Mouse (Mus musculus): Measurements from ENCODE around the gene AW822073. TPM values are rescaled to one million over a fixed set of nuclear protein-coding genes. Genes with fewer than 3 reads are reported as not detected.

The AW822073 gene
- polyA plus RNA-seq, 1 experiment from 2014 or later: not detected

DNA sequence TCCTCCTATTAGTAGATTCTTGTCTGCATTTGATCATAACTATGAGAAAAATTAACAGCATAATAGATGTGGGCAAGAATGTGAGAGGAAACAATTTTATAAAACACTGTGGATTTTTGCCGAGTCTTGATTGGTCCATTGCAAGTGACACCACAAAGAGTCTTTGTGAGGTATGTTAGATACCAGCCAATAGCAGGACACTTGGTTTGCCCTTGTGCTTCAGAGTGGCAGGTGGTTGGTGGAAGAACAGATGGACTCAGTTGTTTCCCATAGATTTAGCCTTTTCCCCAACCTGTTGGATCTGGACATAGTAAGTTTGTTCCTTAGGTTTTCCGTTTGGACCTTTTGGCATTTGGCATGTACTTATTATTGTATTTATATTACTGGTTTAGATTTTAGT, 13.5 kb downstream of the AW822073 start:
- no peak for ATAC-seq (replicated peaks; ENCODE audit: low FRiP score)
- 90% methylated on average over 2 of the region's 2 CpGs for WGBS
- no peaks in the 10 kb centered on the region for H3K4me1 ChIP-seq (replicated peaks; ENCODE audit: control insufficient read depth, insufficient read depth, low read length)

GRCm38 (mm10) chr10:58210514-58210913, 14.2 kb downstream of the AW822073 start:
- no peak for DNase-seq (ENCODE audit: low spot score)

More for the DNA sequence above, 13.5 kb downstream of the AW822073 start:
- Histone ChIP-seq H3K27me3 (ENCODE audit: control insufficient read depth, insufficient read depth, low read length) (no peaks in the 10 kb centered on the region), H3K9ac (ENCODE audit: low read length) (no peak overlapping the region), H3K4me3 (ENCODE audit: low read depth, low read length) (no peak overlapping the region), H3K9me3 (ENCODE audit: control insufficient read depth, low read length) (no peaks in the 10 kb centered on the region; the same call in 1 of the 2 replicates), H3K4me2 (ENCODE audit: low read depth, low read length, severe bottlenecking) (no peak overlapping the region), H3K36me3 (ENCODE audit: control insufficient read depth, insufficient read depth, low read length) (no peaks in the 10 kb centered on the region), H3K27ac (ENCODE audit: low read depth, low read length) (no peak overlapping the region)
- DNase-seq (ENCODE audit: low spot score): no peak

GRCm38 (mm10) chr10:58209710-58210467, 14.8 kb downstream of the AW822073 start:
- Histone ChIP-seq H3K9ac (ENCODE audit: low read length) (no peak overlapping the region), H3K4me3 (ENCODE audit: low read depth, low read length) (no peak overlapping the region), H3K36me3 (ENCODE audit: control insufficient read depth, insufficient read depth, low read length) (no peaks in the 10 kb centered on the region), H3K27ac (ENCODE audit: low read depth, low read length) (no peak overlapping the region), H3K4me1 (replicated peaks; ENCODE audit: control insufficient read depth, insufficient read depth, low read length) (no peaks in the 10 kb centered on the region), H3K27me3 (ENCODE audit: control insufficient read depth, insufficient read depth, low read length) (no peaks in the 10 kb centered on the region), H3K9me3 (ENCODE audit: control insufficient read depth, low read length) (peaks cover 3% of the 10 kb centered on the region; the same call in 1 of the 2 replicates), H3K4me2 (ENCODE audit: low read depth, low read length, severe bottlenecking) (no peak overlapping the region)
- 72% methylated on average over 2 of the region's 2 CpGs for WGBS
- DNase-seq (ENCODE audit: low spot score) (no peak), ATAC-seq (replicated peaks; ENCODE audit: low FRiP score) (no peak)

More at GRCm38 (mm10) chr10:58210514-58210913, 14.2 kb downstream of the AW822073 start:
- no peak for ATAC-seq (replicated peaks; ENCODE audit: low FRiP score)
- H3K9me3 ChIP-seq (ENCODE audit: control insufficient read depth, low read length): peaks cover 3% of the 10 kb centered on the region; the same call in 1 of the 2 replicates
- H3K9ac ChIP-seq (ENCODE audit: low read length): no peak overlapping the region
- 67% methylated on average over 1 of the region's 1 CpGs for WGBS
- no peak overlapping the region for H3K4me2 ChIP-seq (ENCODE audit: low read depth, low read length, severe bottlenecking)
- no peaks in the 10 kb centered on the region for H3K27me3 ChIP-seq (ENCODE audit: control insufficient read depth, insufficient read depth, low read length)
- H3K36me3 ChIP-seq (ENCODE audit: control insufficient read depth, insufficient read depth, low read length): no peaks in the 10 kb centered on the region
- H3K4me3 ChIP-seq (ENCODE audit: low read depth, low read length): no peak overlapping the region
- H3K4me1 ChIP-seq (replicated peaks; ENCODE audit: control insufficient read depth, insufficient read depth, low read length): no peaks in the 10 kb centered on the region
- H3K27ac ChIP-seq (ENCODE audit: low read depth, low read length): no peak overlapping the region

DNA sequence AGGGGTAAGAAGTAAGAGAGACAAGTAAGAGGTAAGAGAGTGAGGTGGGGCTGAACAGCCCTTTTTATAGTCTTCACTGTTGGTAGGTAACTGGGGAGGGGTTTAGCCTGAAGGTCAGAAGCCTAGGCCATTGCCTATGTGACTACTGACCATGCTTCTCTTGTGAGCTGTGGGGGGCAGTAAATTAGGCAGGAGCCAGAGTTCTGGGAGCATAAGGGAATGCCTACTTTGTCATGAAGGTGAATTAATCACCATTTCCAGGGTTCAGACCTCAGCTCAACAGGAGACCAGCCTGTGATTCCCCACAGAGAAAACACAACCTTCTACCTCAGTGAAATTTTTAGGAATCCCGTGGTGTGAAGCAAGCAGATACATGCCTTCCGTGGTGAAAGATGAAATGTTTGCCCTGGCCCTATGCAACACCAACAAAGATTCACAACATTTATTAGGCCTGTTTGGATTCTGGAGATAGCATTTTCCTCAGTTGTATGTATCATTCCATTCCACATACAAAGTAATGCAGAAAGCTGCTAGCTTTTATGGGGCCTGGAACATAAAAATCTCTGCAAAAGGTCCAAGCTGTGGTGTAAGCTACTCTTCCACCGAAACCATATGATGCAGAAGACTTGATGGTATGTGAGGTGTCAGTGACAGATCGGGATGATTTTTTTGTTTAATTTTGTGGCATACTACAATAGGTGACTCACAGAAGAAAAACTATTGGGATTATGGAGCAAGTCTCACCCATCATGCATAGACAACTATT, 17.9 kb downstream of the AW822073 start:
- ATAC-seq (replicated peaks; ENCODE audit: low FRiP score) (no peak), DNase-seq (ENCODE audit: low spot score) (no peak)
- 87% methylated on average over 4 of the region's 4 CpGs for WGBS
- no peak overlapping the region for H3K4me2 ChIP-seq (ENCODE audit: low read depth, low read length, severe bottlenecking)
- H3K27me3 ChIP-seq (ENCODE audit: control insufficient read depth, insufficient read depth, low read length): no peaks in the 10 kb centered on the region
- H3K36me3 ChIP-seq (ENCODE audit: control insufficient read depth, insufficient read depth, low read length): no peaks in the 10 kb centered on the region
- no peak overlapping the region for H3K9ac ChIP-seq (ENCODE audit: low read length)
- H3K4me3 ChIP-seq (ENCODE audit: low read depth, low read length): no peak overlapping the region
- H3K4me1 ChIP-seq (replicated peaks; ENCODE audit: control insufficient read depth, insufficient read depth, low read length): no peaks in the 10 kb centered on the region
- no peak overlapping the region for H3K27ac ChIP-seq (ENCODE audit: low read depth, low read length)
- H3K9me3 ChIP-seq (ENCODE audit: control insufficient read depth, low read length): peaks cover 3% of the 10 kb centered on the region; the same call in 1 of the 2 replicates

DNA sequence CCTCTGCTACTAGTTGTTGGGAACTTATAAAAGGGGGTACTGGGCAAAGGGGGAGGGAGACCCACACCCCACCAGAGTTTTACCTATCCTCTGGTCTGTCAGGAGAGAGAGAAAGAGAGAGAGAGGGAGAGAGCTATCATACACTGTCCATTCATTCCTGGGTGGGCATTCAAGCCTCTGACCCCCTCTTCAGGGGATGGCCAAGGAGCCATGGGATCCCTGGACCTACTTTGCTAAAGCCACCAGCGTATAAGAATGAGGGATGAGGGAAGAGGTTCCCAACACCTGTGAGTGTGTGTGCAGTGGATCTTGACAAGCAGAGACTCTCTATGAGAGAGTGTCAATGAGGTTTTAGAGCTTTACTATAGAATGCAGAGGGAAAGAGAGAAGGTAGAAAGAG, 18.7 kb downstream of the AW822073 start:
- no peak overlapping the region for H3K4me2 ChIP-seq (ENCODE audit: low read depth, low read length, severe bottlenecking)
- H3K27ac ChIP-seq (ENCODE audit: low read depth, low read length): no peak overlapping the region
- DNase-seq (ENCODE audit: low spot score): no peak
- H3K4me1 ChIP-seq (replicated peaks; ENCODE audit: control insufficient read depth, insufficient read depth, low read length): no peaks in the 10 kb centered on the region
- no peak overlapping the region for H3K4me3 ChIP-seq (ENCODE audit: low read depth, low read length)
- H3K36me3 ChIP-seq (ENCODE audit: control insufficient read depth, insufficient read depth, low read length): no peaks in the 10 kb centered on the region
- H3K27me3 ChIP-seq (ENCODE audit: control insufficient read depth, insufficient read depth, low read length): no peaks in the 10 kb centered on the region
- WGBS: 36% methylated on average over 1 of the region's 1 CpGs
- no peak for ATAC-seq (replicated peaks; ENCODE audit: low FRiP score)
- no peak overlapping the region for H3K9ac ChIP-seq (ENCODE audit: low read length)
- peaks cover 3% of the 10 kb centered on the region; the same call in 1 of the 2 replicates for H3K9me3 ChIP-seq (ENCODE audit: control insufficient read depth, low read length)

Other genes with a start within 250 kb of the AW822073 start
- gene Duxf3, start 7.7 kb upstream of the AW822073 start, polyA plus RNA-seq (2014; fragmentation: Nextera tagmentation; extraction: Ambion mirVana): not detected in 2 replicates
- not detected in 2 replicates for gene Gm4981, start 11.8 kb upstream of the AW822073 start, polyA plus RNA-seq (2014; fragmentation: Nextera tagmentation; extraction: Ambion mirVana)
- gene Gcc2, start 30.6 kb upstream of the AW822073 start, polyA plus RNA-seq (2014; fragmentation: Nextera tagmentation; extraction: Ambion mirVana): 45.7 and 48.0 TPM in 2 replicates
- 73.4 and 89.2 TPM in 2 replicates for gene Lims1, start 98.5 kb upstream of the AW822073 start, polyA plus RNA-seq (2014; fragmentation: Nextera tagmentation; extraction: Ambion mirVana)
- 30.8 and 38.7 TPM in 2 replicates for gene Ranbp2, start 222.0 kb upstream of the AW822073 start, polyA plus RNA-seq (2014; fragmentation: Nextera tagmentation; extraction: Ambion mirVana)

All from forebrain, embryonic 11.5 days (tissue).